Mouse (Mus musculus) bone marrow, adult 2 months (tissue): Measurements from ENCODE around the gene Zc3h12d.

Experiments
- CTCF ChIP-seq: fragments of 200-500 bp; IDR thresholded peaks from 2 replicates; pipeline ENCODE4 v1.5.1; 2011; ENCODE audit warnings: low read length, control low read depth; ENCODE audit not compliant: control insufficient read depth, insufficient read depth
- POLR2A ChIP-seq: fragments of 200-500 bp; IDR thresholded peaks from 2 replicates; pipeline ENCODE4 v1.6.1; 2011; ENCODE audit warnings: low read depth, mild to moderate bottlenecking, control low read depth, low read length, borderline replicate concordance; ENCODE audit not compliant: control insufficient read depth

DNA sequence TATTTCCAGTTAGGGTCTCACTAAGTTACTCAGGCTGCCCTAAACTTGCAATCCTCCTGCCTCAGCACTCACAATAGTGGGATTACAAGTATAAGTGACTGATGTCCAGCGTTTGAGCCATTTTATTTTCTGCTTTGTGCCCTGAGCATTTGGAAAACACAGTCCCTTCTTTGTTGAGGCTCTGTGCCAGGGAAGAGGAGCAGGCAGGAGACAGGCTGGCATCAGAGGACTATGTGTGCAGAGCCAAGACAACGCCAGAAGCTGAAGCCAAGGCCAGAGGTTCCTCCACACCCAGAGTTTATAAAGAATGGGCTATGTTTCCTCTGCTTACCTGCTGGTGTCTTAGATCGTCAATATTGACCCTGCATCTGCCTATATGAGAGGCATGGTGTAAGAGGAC lies 32.5 kb downstream of the Zc3h12d start:
- TF ChIP-seq CTCF = no peak
- no peak for TF ChIP-seq POLR2A
